Mouse (Mus musculus) liver, embryonic 14.5 days (tissue): ENCODE data around the gene Mmp9.
A peak's percentile ranks its signal among the peaks of the same experiment; 100 is the strongest.

Experiments
- CTCF ChIP-seq: IDR thresholded peaks from 2 replicates; pipeline ENCODE4 v1.5.1; 2016; ENCODE audit warnings: antibody characterized with exemption, low read depth, control low read depth
- EP300 ChIP-seq: IDR thresholded peaks from 2 replicates; pipeline ENCODE4 v1.6.1; 2016; ENCODE audit warnings: antibody characterized with exemption, low read depth

- TF ChIP-seq CTCF (peak; percentile 71), EP300 (no peak)
Observed at GRCm38 (mm10) chr2:164909542-164909941, 31.0 kb upstream of the Mmp9 start.
